Mouse (Mus musculus): ENCODE measurements around the gene Arpc1b.
A peak's percentile ranks its signal among the peaks of the same experiment; 100 is the strongest.
"Not testable (repeated sequence)": the region's sequence is repeated elsewhere in the genome, so short reads cannot be mapped to it uniquely, and the experiment has no call there.

Arpc1b gene

GRCm38 (mm10) chr5:145114071-145114605 is at the start of gene Arpc1b:
TSS of gene Arpc1b (plus strand) at chr5:145114215.
- peak; percentile 85 for DNase-seq

GRCm38 (mm10) chr5:145064765-145065340 is 49.2 kb upstream of the Arpc1b start:
- no peak for DNase-seq

- no peak for DNase-seq
Measured at GRCm38 (mm10) chr5:145068863-145069262, 45.2 kb upstream of the Arpc1b start.

- DNase-seq, result peak; percentile 79
Measured at GRCm38 (mm10) chr5:145069707-145070106, 44.3 kb upstream of the Arpc1b start.

- DNase-seq, result no peak
Measured at GRCm38 (mm10) chr5:145071342-145071741, 42.7 kb upstream of the Arpc1b start.

- no peak for DNase-seq
Measured at GRCm38 (mm10) chr5:145075081-145075480, 38.9 kb upstream of the Arpc1b start.

GRCm38 (mm10) chr5:145081866-145082613 is 32.0 kb upstream of the Arpc1b start:
- peak; percentile 31 for DNase-seq

- DNase-seq, result not testable (repeated sequence)
Measured at GRCm38 (mm10) chr5:145083201-145083600, 30.8 kb upstream of the Arpc1b start.

GRCm38 (mm10) chr5:145083632-145084451 is 30.2 kb upstream of the Arpc1b start, which contains the start of the genes Arpc1a and Kpna7:
TSS of gene Arpc1a (plus strand) at chr5:145083830.
TSS of gene Kpna7 (minus strand) at chr5:145084030.
- peak; percentile 96 for DNase-seq

- DNase-seq, result no peak
Measured at GRCm38 (mm10) chr5:145084822-145085221, 29.2 kb upstream of the Arpc1b start.

GRCm38 (mm10) chr5:145088186-145088585 is 25.8 kb upstream of the Arpc1b start:
- no peak for DNase-seq

- DNase-seq, result no peak
Measured at GRCm38 (mm10) chr5:145089878-145090277, 24.1 kb upstream of the Arpc1b start.

GRCm38 (mm10) chr5:145096195-145096594 is 17.8 kb upstream of the Arpc1b start:
- no peak for DNase-seq

GRCm38 (mm10) chr5:145098340-145098821 is 15.6 kb upstream of the Arpc1b start:
- DNase-seq, result no peak

GRCm38 (mm10) chr5:145100960-145101359 is 13.1 kb upstream of the Arpc1b start:
- no peak for DNase-seq

GRCm38 (mm10) chr5:145101451-145101850 is 12.6 kb upstream of the Arpc1b start:
- DNase-seq, result not testable (repeated sequence)

- no peak for DNase-seq
Measured at GRCm38 (mm10) chr5:145102706-145103105, 11.3 kb upstream of the Arpc1b start.

- no peak for DNase-seq
Measured at GRCm38 (mm10) chr5:145104328-145104727, 9.7 kb upstream of the Arpc1b start.

GRCm38 (mm10) chr5:145105694-145106275 is 8.2 kb upstream of the Arpc1b start:
- no peak for DNase-seq

- no peak for DNase-seq
Measured at GRCm38 (mm10) chr5:145110401-145110800, 3.6 kb upstream of the Arpc1b start.

GRCm38 (mm10) chr5:145112566-145112965 is 1.4 kb upstream of the Arpc1b start:
- DNase-seq, result no peak

GRCm38 (mm10) chr5:145113416-145113815 is 599 bp upstream of the Arpc1b start:
- no peak for DNase-seq
